Mouse (Mus musculus) kidney, adult 2 months (tissue): ENCODE results near the gene Dhx40.

Source experiments
- CTCF ChIP-seq: fragments of 200-500 bp; conservative IDR thresholded peaks from 2 replicates; pipeline ENCODE4 v1.5.1; 2011; ENCODE audit warnings: low read depth, mild to moderate bottlenecking, control low read depth, low read length, moderate library complexity, mixed read lengths; ENCODE audit not compliant: insufficient read depth, insufficient read length
- POLR2A ChIP-seq: fragments of 200-500 bp; IDR thresholded peaks from one replicate; pipeline ENCODE4 v1.6.1; 2011; ENCODE audit warnings: low read depth, low read length, control low read depth

GRCm38 (mm10) chr11:86818928-86819327 lies 11.4 kb upstream of the Dhx40 start:
- TF ChIP-seq CTCF, result no peak
- TF ChIP-seq POLR2A, result no peak
